Mouse (Mus musculus) neural tube, embryonic 12.5 days (tissue): ENCODE data around the gene B230104I21Rik. TPM values are rescaled to one million over a fixed set of nuclear protein-coding genes. Genes with fewer than 3 reads are reported as not detected.

Experiments
- ATAC-seq: fragments of 200-750 bp; cut with Nextera tagmentation; 2 replicates; pipeline ENCODE4 v1.8.0; 2017; ENCODE audit warnings: low read depth, mild to moderate bottlenecking, moderate TSS enrichment, moderate library complexity; ENCODE audit not compliant: low FRiP score
- H3K27ac ChIP-seq: fragments of 300-500 bp; sonication (generic); 2 replicates; pipeline ENCODE4 v1.5.1; 2016
- H3K27me3 ChIP-seq: fragments of 300-500 bp; sonication (generic); replicated peaks from 2 replicates; pipeline ENCODE4 v1.6.1; 2016; ENCODE audit warnings: mild to moderate bottlenecking
- H3K36me3 ChIP-seq: fragments of 300-500 bp; sonication (generic); 2 replicates; pipeline ENCODE4 v1.6.1; 2016; ENCODE audit warnings: mild to moderate bottlenecking
- H3K4me1 ChIP-seq: fragments of 300-500 bp; sonication (generic); 2 replicates; pipeline ENCODE4 v1.6.1; 2016
- H3K4me2 ChIP-seq: fragments of 300-500 bp; sonication (generic); replicated peaks from 2 replicates; pipeline ENCODE4 v1.6.1; 2016; ENCODE audit warnings: mild to moderate bottlenecking
- H3K4me3 ChIP-seq: fragments of 300-500 bp; sonication (generic); 2 replicates; pipeline ENCODE4 v1.5.1; 2016
- H3K9ac ChIP-seq: fragments of 300-500 bp; sonication (generic); 2 replicates; pipeline ENCODE4 v1.6.1; 2016; ENCODE audit warnings: mild to moderate bottlenecking
- H3K9me3 ChIP-seq: fragments of 300-500 bp; sonication (generic); 2 replicates; pipeline ENCODE4 v1.6.1; 2016; ENCODE audit warnings: mild to moderate bottlenecking
- WGBS: fragments of 180-500 bp; shearing (Covaris S2); methylation state at CpG from one replicate; pipeline ENCODE4 v1.1.7; 2016; 5-methylcytosine and 5-hydroxymethylcytosine counted together
- polyA plus RNA-seq: library from polyadenylated mRNA; unstranded; fragments of >200 nt; fragmentation: Nextera tagmentation; extraction: Ambion mirVana; gene quantifications from 2 replicates; pipeline ENCODE4 v1.2.1, GENCODE M21; 2016

B230104I21Rik gene
- polyA plus RNA-seq, 1 experiment from 2014 or later = not detected

DNA sequence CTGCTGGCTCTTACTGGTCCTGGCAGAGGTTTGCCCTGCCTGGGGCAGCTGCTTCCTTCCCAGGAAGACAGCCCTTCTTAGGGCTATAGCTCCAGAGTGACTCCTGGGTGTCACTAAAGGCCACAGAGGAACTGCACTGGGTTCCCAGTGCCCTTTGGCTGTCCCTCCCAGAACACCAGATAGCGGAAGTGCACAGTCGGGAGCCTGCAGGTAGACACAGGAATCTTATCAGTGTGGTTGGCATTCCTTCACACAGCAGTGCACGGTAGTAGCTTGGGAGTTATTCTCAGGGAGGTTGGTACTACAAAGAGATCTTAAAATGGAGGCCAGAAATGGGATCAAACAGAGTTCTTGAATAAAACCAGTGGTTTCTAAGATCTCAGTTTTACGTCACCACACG lies 22.4 kb downstream of the B230104I21Rik start:
- no peaks in the 10 kb centered on the region for H3K4me1 ChIP-seq
- WGBS = 85% methylated on average over 5 of the region's 5 CpGs
- H3K27ac ChIP-seq = no peak overlapping the region
- H3K9ac ChIP-seq = no peak overlapping the region
- no peak for ATAC-seq
- peaks cover 6% of the 10 kb centered on the region; the same call in 1 of the 2 replicates for H3K27me3 ChIP-seq
- H3K9me3 ChIP-seq = no peaks in the 10 kb centered on the region
- no peak overlapping the region for H3K4me2 ChIP-seq
- no peaks in the 10 kb centered on the region for H3K36me3 ChIP-seq
- H3K4me3 ChIP-seq = no peak overlapping the region

DNA sequence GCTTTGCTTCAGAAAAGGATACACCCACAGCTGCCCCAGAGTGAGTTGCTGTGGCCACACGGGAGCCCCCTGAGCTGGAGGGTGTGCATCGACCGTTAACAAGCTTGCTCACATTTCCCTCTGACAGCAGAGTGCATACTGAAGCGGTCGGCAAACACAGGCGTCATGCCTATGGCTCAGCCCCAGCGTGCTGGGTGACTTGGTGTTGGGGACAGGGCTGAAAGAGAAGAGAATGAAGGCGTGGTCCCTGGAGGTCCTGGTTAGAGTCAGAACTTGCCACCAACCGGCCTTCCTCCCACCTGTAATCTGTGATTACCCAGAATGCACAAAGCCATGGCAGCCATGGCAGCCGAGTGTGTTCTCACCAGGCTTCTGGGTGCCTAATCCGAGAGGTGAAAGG lies 22.9 kb downstream of the B230104I21Rik start:
- WGBS = 64% methylated on average over 11 of the region's 11 CpGs
- H3K27me3 ChIP-seq = peaks cover 6% of the 10 kb centered on the region; the same call in 1 of the 2 replicates
- no peak overlapping the region for H3K4me3 ChIP-seq
- no peak overlapping the region for H3K4me2 ChIP-seq
- no peak overlapping the region for H3K9ac ChIP-seq
- H3K9me3 ChIP-seq = no peaks in the 10 kb centered on the region
- H3K36me3 ChIP-seq = no peaks in the 10 kb centered on the region
- no peak for ATAC-seq
- H3K4me1 ChIP-seq = no peaks in the 10 kb centered on the region
- no peak overlapping the region for H3K27ac ChIP-seq

DNA sequence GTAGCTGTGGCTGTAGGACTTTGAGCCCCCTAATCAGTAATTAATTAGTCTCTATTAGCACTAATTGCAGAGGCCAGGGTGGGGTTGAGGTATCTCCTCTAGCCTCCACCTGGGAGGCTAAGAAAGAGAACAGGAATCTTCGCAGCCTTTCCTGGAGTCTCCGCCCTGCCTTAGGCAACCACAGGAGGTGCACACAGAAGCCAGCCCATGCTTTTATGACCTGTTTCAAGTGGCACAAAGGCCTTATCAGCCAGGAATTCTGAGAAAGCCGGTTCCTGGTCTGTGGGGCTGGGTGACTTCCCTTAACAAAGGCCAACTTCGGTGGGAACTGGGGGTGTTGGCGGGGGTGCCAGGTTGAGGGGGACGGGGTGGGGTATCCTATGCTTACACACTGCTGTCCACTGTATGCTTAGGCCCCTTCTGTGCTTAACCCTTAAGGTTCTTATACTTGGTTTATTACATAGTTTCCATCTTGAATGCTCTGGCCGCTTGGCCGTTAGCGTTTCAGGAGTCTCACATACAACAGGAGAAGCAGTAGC lies 23.9 kb downstream of the B230104I21Rik start:
- Histone ChIP-seq H3K9ac (no peak overlapping the region), H3K36me3 (no peaks in the 10 kb centered on the region), H3K4me3 (no peak overlapping the region), H3K27me3 (peaks cover 6% of the 10 kb centered on the region; the same call in 1 of the 2 replicates), H3K9me3 (no peaks in the 10 kb centered on the region), H3K4me1 (no peaks in the 10 kb centered on the region), H3K27ac (no peak overlapping the region), H3K4me2 (no peak overlapping the region)
- ATAC-seq = no peak
- 70% methylated on average over 9 of the region's 9 CpGs for WGBS

DNA sequence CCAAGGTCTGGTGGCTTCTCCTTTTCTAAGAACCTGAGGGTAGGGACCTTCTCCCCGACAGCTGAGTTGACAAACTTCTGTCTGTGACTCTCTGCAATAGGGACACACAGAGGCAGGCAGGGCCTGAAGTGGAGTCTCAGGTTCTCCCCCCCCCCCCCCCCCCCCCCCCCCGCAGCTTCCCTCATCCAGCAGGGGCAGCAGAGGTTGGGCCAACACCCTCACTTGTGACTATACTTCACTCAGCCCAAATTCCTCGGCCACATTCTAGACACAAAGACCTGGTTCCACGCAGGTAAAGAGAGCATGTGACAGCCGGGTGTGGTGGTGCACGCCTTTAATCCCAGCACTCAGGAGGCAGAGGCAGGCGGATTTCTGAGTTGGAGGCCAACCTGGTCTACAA lies 24.5 kb downstream of the B230104I21Rik start:
- H3K9ac ChIP-seq = no peak overlapping the region
- H3K36me3 ChIP-seq = no peaks in the 10 kb centered on the region
- no peak for ATAC-seq
- H3K4me3 ChIP-seq = no peak overlapping the region
- H3K4me2 ChIP-seq = no peak overlapping the region
- H3K27me3 ChIP-seq = peaks cover 6% of the 10 kb centered on the region; the same call in 1 of the 2 replicates
- H3K4me1 ChIP-seq = 0 out of 2 replicates have a peak, but pooled peaks cover 4% of the 10 kb centered on the region
- 87% methylated on average over 6 of the region's 7 CpGs for WGBS
- H3K27ac ChIP-seq = no peak overlapping the region
- no peaks in the 10 kb centered on the region for H3K9me3 ChIP-seq

DNA sequence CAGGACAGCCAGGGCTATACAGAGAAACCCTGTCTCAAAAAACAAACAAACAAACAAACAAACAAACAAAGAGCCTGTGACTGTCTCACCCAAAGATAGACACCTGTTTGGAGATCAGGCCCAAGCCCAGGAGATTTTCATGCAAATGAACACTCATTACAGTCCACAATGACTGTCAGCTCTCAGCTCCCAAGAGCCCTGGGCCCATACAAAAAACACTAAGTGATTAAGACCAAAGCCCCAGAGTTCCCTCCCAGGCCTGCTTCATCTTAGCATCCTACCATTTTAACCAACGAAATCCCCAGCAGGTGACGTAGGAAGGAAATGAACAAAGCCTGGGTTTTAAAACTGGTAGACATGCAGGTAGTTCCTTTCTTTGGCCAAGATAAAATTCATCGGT lies 24.9 kb downstream of the B230104I21Rik start:
- Histone ChIP-seq H3K9ac (no peak overlapping the region), H3K4me3 (no peak overlapping the region), H3K27ac (no peak overlapping the region), H3K36me3 (no peaks in the 10 kb centered on the region), H3K27me3 (peaks cover 6% of the 10 kb centered on the region; the same call in 1 of the 2 replicates), H3K9me3 (no peaks in the 10 kb centered on the region), H3K4me2 (no peak overlapping the region), H3K4me1 (0 out of 2 replicates have a peak, but pooled peaks cover 4% of the 10 kb centered on the region)
- no peak for ATAC-seq
- 84% methylated on average over 3 of the region's 3 CpGs for WGBS

DNA sequence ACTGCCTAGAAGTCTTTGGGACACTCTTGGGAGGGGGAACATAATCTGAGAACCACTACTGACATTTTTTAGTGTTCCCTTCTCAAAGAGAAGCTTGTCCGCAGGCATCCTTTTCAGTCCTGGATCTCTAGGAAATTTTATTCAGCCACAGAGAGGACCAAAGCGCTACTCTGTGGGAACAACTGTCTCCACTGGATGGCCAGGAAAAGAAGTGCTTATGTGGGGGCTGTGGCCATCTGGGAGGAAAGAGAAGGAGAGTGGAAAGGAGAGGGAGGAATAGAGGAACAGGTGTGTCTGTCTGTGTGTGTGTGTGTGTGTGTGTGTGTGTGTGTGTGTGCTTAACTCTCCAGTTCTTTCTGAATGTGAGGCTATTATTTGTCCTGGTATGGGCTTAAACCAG lies 28.8 kb downstream of the B230104I21Rik start:
- no peak overlapping the region for H3K9ac ChIP-seq
- 89% methylated on average over 2 of the region's 2 CpGs for WGBS
- H3K4me1 ChIP-seq = peaks cover 13% of the 10 kb centered on the region

DNA sequence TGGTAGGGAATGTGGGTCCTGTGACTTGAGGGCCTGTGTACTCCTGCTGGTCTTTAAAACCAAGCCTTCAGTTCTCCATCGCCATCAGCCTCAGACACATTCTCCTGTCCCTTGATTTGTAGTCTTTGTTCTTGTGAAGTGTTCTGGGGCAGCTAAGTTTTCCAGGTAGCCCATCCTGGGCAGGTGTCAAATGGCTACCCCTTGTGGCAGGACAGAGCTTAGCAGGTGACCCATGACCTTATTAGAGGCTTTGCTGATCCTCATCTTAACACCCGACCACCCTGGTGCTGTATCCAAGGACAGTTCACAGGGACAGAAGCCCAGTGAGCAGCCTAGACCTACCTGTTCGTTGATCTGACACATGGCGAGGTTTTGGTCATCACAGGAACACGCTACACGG lies 30.9 kb downstream of the B230104I21Rik start:
- Histone ChIP-seq H3K27ac (no peak overlapping the region), H3K4me1 (peaks cover 18% of the 10 kb centered on the region), H3K27me3 (peaks cover 7% of the 10 kb centered on the region; the same call in 1 of the 2 replicates), H3K9ac (no peak overlapping the region), H3K36me3 (no peaks in the 10 kb centered on the region), H3K9me3 (no peaks in the 10 kb centered on the region), H3K4me3 (no peak overlapping the region), H3K4me2 (no peak overlapping the region)
- ATAC-seq = no peak
- WGBS = 86% methylated on average over 6 of the region's 6 CpGs

More for the DNA sequence above, 28.8 kb downstream of the B230104I21Rik start:
- Histone ChIP-seq H3K36me3 (no peaks in the 10 kb centered on the region), H3K4me2 (no peak overlapping the region), H3K4me3 (no peak overlapping the region), H3K27ac (no peak overlapping the region), H3K9me3 (no peaks in the 10 kb centered on the region), H3K27me3 (peaks cover 10% of the 10 kb centered on the region)
- no peak for ATAC-seq

DNA sequence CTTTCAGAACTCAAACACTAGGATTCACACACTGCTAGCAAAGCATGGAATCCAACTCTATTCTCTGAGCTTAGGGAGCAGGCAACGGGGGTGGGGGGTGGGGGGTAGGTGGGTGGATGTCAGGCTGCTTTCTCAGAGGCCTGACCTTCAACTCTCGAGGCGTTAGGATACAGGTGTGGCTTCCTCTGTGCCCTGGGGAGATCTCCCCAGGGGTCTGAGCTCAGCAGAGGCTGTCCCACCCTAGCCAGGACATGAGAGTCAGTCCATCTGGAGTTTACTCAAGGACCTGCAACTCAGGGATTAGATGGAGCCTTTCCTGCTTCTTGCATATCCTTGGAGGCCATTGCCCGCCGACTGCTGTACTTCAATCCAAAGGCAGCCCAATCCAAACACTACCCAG lies 33.2 kb downstream of the B230104I21Rik start:
- Histone ChIP-seq H3K27me3 (peaks cover 9% of the 10 kb centered on the region; the same call in 1 of the 2 replicates), H3K27ac (no peak overlapping the region), H3K9me3 (no peaks in the 10 kb centered on the region), H3K4me3 (no peak overlapping the region), H3K4me2 (no peak overlapping the region), H3K9ac (no peak overlapping the region), H3K4me1 (peaks cover 23% of the 10 kb centered on the region), H3K36me3 (no peaks in the 10 kb centered on the region)
- 74% methylated on average over 5 of the region's 5 CpGs for WGBS
- ATAC-seq = no peak

DNA sequence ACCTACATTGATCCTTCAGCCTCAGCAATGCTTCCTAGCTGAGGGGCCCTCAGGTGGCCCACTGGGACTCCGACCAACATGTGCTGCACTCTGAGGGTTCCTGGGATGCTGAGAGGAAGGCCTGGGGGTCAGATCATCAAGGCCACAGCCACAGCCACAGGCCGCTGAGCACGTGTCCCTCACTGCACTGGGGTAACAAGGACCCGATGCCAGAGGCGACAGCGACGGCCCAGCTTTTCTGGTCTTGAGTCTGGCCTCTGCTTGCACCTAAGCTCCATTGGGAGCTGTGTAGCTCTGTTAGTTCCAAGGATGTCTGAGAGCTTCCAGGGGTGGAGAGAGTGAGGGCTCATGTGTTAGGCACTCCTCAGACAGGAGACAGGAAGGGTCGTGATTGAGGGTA lies 34.9 kb downstream of the B230104I21Rik start:
- Histone ChIP-seq H3K9me3 (no peaks in the 10 kb centered on the region), H3K9ac (no peak overlapping the region), H3K4me3 (no peak overlapping the region), H3K4me2 (no peak overlapping the region), H3K27ac (no peak overlapping the region), H3K27me3 (peaks cover 10% of the 10 kb centered on the region; the same call in 1 of the 2 replicates), H3K4me1 (peaks cover 19% of the 10 kb centered on the region), H3K36me3 (no peaks in the 10 kb centered on the region)
- 78% methylated on average over 8 of the region's 8 CpGs for WGBS
- ATAC-seq = no peak

DNA sequence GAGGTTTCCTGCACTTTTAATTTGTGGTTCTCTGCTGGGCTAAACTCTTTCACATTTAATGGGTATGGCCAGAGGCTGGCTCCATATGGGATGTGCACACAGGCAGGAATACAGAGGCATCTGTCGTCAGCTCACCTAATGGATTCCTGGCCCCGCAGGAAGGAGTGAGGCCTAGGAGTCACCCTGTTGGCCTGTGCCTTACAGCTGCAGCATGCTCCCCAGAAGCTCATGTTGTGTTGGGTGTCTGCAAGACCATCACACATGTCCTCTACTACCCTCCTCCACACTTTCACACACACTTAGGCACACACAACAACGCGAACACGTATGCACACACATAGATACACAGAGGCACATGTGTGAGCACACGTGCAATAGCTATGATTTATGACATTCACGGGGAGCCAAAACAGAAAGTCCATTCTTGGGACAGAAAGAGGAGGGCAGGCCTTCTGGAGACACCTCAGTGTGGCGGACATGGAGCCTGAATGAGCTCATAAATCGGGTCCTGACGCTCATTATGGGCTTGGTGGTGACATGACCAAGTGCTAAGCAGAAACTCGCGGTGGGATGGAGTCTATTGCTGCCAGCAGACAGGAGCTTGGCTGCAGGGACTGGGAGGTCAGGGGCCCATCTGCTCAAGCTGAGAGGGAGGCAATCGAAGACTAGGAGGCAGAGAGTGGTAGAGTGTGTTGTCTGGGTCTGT lies 35.8 kb downstream of the B230104I21Rik start:
- H3K27ac ChIP-seq = no peak overlapping the region
- WGBS = 41% methylated on average over 13 of the region's 13 CpGs
- ATAC-seq = no peak

DNA sequence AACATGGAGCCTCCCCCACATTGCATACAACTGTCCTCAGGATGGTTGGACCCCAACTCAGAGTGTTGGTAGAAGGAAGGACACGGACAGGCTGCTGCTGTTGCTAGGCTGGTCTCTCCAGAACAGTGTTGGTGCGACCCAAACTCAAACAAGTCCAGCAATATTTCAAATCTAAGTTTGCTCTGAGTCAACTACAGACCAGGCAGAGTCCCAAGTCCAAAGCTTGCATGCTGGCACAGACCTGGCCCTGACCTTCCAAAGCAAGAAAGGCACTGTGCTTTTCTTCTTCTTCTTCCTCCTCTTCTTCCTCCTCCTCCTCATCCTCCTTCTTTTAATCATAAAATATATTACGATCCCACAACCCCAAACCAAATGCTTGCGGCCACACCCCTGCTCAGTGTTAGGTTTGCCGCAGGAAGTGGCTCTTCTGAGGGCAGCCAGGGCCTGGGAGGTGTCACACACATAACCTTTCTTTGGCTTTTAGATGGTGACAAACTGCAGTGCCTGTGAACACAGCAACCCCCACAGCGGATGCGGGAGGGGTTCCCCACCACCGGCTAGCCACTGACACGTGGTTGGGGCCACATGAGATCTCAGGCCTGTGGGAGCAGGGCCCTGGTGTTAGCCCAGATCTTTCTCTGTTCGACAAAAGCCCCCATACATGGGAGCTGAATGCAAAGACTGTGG lies 40.2 kb downstream of the B230104I21Rik start:
- Histone ChIP-seq H3K27ac (no peak overlapping the region), H3K27me3 (0 out of 2 replicates have a peak, but pooled peaks cover 3% of the 10 kb centered on the region), H3K9ac (no peak overlapping the region), H3K4me3 (no peak overlapping the region), H3K9me3 (no peaks in the 10 kb centered on the region), H3K36me3 (no peaks in the 10 kb centered on the region), H3K4me2 (no peak overlapping the region), H3K4me1 (peaks cover 10% of the 10 kb centered on the region)
- 82% methylated on average over 10 of the region's 10 CpGs for WGBS
- ATAC-seq = no peak

More for the DNA sequence above, 35.8 kb downstream of the B230104I21Rik start:
- no peak overlapping the region for H3K4me3 ChIP-seq
- H3K4me1 ChIP-seq = peaks cover 12% of the 10 kb centered on the region
- H3K9me3 ChIP-seq = no peaks in the 10 kb centered on the region
- no peak overlapping the region for H3K4me2 ChIP-seq
- H3K9ac ChIP-seq = no peak overlapping the region
- H3K27me3 ChIP-seq = peaks cover 10% of the 10 kb centered on the region; the same call in 1 of the 2 replicates
- H3K36me3 ChIP-seq = no peaks in the 10 kb centered on the region

DNA sequence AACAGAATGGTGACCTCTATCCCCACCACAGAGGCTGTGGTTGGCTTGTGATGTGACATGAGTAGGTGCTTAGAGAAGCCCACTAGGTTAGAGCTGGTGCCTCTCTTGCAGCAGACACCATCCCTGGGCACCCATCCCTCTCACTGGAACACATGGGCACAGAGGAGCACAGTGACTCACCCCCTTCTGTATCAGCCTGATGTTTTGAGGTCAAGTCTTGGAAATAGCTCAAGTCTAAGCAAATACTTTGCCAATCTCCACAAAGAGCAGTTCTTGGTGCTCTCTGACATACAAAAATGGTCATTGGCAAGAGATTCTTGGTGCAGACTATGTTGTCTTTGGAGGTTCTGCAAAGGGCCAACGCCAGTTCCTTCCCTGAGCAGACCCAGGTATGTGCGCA lies 42.9 kb downstream of the B230104I21Rik start:
- WGBS = 90% methylated on average over 2 of the region's 2 CpGs
- Histone ChIP-seq H3K4me2 (no peak overlapping the region), H3K9ac (no peak overlapping the region), H3K36me3 (no peaks in the 10 kb centered on the region), H3K4me1 (no peaks in the 10 kb centered on the region), H3K4me3 (no peak overlapping the region), H3K27ac (no peak overlapping the region), H3K27me3 (0 out of 2 replicates have a peak, but pooled peaks cover 3% of the 10 kb centered on the region), H3K9me3 (no peaks in the 10 kb centered on the region)
- ATAC-seq = no peak
